Mouse (Mus musculus): Measurements from ENCODE around the gene Ptch2. TPM values are rescaled to one million over a fixed set of nuclear protein-coding genes. Genes with fewer than 3 reads are reported as not detected.

The Ptch2 gene
- polyA plus RNA-seq, 1 experiment from 2014 or later, result 7.4 TPM

GRCm38 (mm10) chr4:117096666-117097065 lies 791 bp downstream of the Ptch2 start:
- Histone ChIP-seq H3K9me3 (replicated peaks; ENCODE audit: control insufficient read depth, low read length, poor library complexity, severe bottlenecking) (no peaks in the 10 kb centered on the region), H3K36me3 (ENCODE audit: control insufficient read depth, insufficient read depth, low read length) (peaks cover 2% of the 10 kb centered on the region; the same call in 1 of the 2 replicates), H3K9ac (ENCODE audit: low read depth, low read length) (peak overlapping the region; percentile 91), H3K4me2 (ENCODE audit: low read length) (peak overlapping the region; percentile 92), H3K4me1 (ENCODE audit: control insufficient read depth, insufficient read depth, low read length) (peaks cover 21% of the 10 kb centered on the region), H3K27me3 (ENCODE audit: control insufficient read depth, insufficient read depth, low read depth, low read length) (peaks cover 3% of the 10 kb centered on the region; the same call in 1 of the 2 replicates), H3K4me3 (ENCODE audit: low read depth, low read length) (peak overlapping the region; percentile 76), H3K27ac (ENCODE audit: low read length) (peak overlapping the region; percentile 45; the same call in 1 of the 2 replicates)
- no peak; the same call in 1 of the 2 replicates for ATAC-seq
- 11% methylated on average over 5 of the region's 5 CpGs for WGBS

- Histone ChIP-seq H3K9ac (ENCODE audit: low read depth, low read length) (no peak overlapping the region), H3K27ac (ENCODE audit: low read length) (no peak overlapping the region), H3K4me1 (ENCODE audit: control insufficient read depth, insufficient read depth, low read length) (peaks cover 21% of the 10 kb centered on the region), H3K4me3 (ENCODE audit: low read depth, low read length) (no peak overlapping the region), H3K36me3 (ENCODE audit: control insufficient read depth, insufficient read depth, low read length) (peaks cover 2% of the 10 kb centered on the region; the same call in 1 of the 2 replicates), H3K4me2 (ENCODE audit: low read length) (peak overlapping the region; percentile 92), H3K9me3 (replicated peaks; ENCODE audit: control insufficient read depth, low read length, poor library complexity, severe bottlenecking) (no peaks in the 10 kb centered on the region), H3K27me3 (ENCODE audit: control insufficient read depth, insufficient read depth, low read depth, low read length) (peaks cover 3% of the 10 kb centered on the region; the same call in 1 of the 2 replicates)
- no peak for ATAC-seq
- 38% methylated on average over 8 of the region's 8 CpGs for WGBS
These were observed 2.3 kb downstream of the Ptch2 start for GRCm38 (mm10) chr4:117097969-117098763.

- H3K4me1 ChIP-seq (ENCODE audit: control insufficient read depth, insufficient read depth, low read length), result peaks cover 21% of the 10 kb centered on the region
- peaks cover 3% of the 10 kb centered on the region; the same call in 1 of the 2 replicates for H3K27me3 ChIP-seq (ENCODE audit: control insufficient read depth, insufficient read depth, low read depth, low read length)
- H3K9ac ChIP-seq (ENCODE audit: low read depth, low read length), result no peak overlapping the region
- ATAC-seq, result no peak
- H3K4me2 ChIP-seq (ENCODE audit: low read length), result no peak overlapping the region
- no peak overlapping the region for H3K4me3 ChIP-seq (ENCODE audit: low read depth, low read length)
- H3K36me3 ChIP-seq (ENCODE audit: control insufficient read depth, insufficient read depth, low read length), result peaks cover 2% of the 10 kb centered on the region; the same call in 1 of the 2 replicates
- no peaks in the 10 kb centered on the region for H3K9me3 ChIP-seq (replicated peaks; ENCODE audit: control insufficient read depth, low read length, poor library complexity, severe bottlenecking)
- 36% methylated on average over 2 of the region's 2 CpGs for WGBS
- H3K27ac ChIP-seq (ENCODE audit: low read length), result no peak overlapping the region
These were observed 2.8 kb downstream of the Ptch2 start for GRCm38 (mm10) chr4:117098764-117099036.

GRCm38 (mm10) chr4:117100036-117100435 lies 4.2 kb downstream of the Ptch2 start:
- no peak overlapping the region for H3K9ac ChIP-seq (ENCODE audit: low read depth, low read length)
- WGBS, result 65% methylated on average over 4 of the region's 4 CpGs
- no peak overlapping the region for H3K4me2 ChIP-seq (ENCODE audit: low read length)
- H3K4me3 ChIP-seq (ENCODE audit: low read depth, low read length), result no peak overlapping the region
- no peak overlapping the region for H3K27ac ChIP-seq (ENCODE audit: low read length)
- H3K4me1 ChIP-seq (ENCODE audit: control insufficient read depth, insufficient read depth, low read length), result peaks cover 21% of the 10 kb centered on the region
- no peaks in the 10 kb centered on the region for H3K9me3 ChIP-seq (replicated peaks; ENCODE audit: control insufficient read depth, low read length, poor library complexity, severe bottlenecking)
- H3K36me3 ChIP-seq (ENCODE audit: control insufficient read depth, insufficient read depth, low read length), result peaks cover 2% of the 10 kb centered on the region; the same call in 1 of the 2 replicates
- no peak for ATAC-seq
- H3K27me3 ChIP-seq (ENCODE audit: control insufficient read depth, insufficient read depth, low read depth, low read length), result no peaks in the 10 kb centered on the region

GRCm38 (mm10) chr4:117101218-117101617 lies 5.3 kb downstream of the Ptch2 start:
- no peak overlapping the region for H3K4me3 ChIP-seq (ENCODE audit: low read depth, low read length)
- H3K9ac ChIP-seq (ENCODE audit: low read depth, low read length), result no peak overlapping the region
- H3K27me3 ChIP-seq (ENCODE audit: control insufficient read depth, insufficient read depth, low read depth, low read length), result no peaks in the 10 kb centered on the region
- no peak overlapping the region for H3K27ac ChIP-seq (ENCODE audit: low read length)
- no peak for ATAC-seq
- peaks cover 2% of the 10 kb centered on the region; the same call in 1 of the 2 replicates for H3K36me3 ChIP-seq (ENCODE audit: control insufficient read depth, insufficient read depth, low read length)
- no peaks in the 10 kb centered on the region for H3K9me3 ChIP-seq (replicated peaks; ENCODE audit: control insufficient read depth, low read length, poor library complexity, severe bottlenecking)
- peaks cover 21% of the 10 kb centered on the region for H3K4me1 ChIP-seq (ENCODE audit: control insufficient read depth, insufficient read depth, low read length)
- no peak overlapping the region for H3K4me2 ChIP-seq (ENCODE audit: low read length)
- 49% methylated on average over 7 of the region's 7 CpGs for WGBS

- Histone ChIP-seq H3K4me1 (ENCODE audit: control insufficient read depth, insufficient read depth, low read length) (no peaks in the 10 kb centered on the region), H3K4me2 (ENCODE audit: low read length) (no peak overlapping the region), H3K9ac (ENCODE audit: low read depth, low read length) (no peak overlapping the region), H3K9me3 (replicated peaks; ENCODE audit: control insufficient read depth, low read length, poor library complexity, severe bottlenecking) (no peaks in the 10 kb centered on the region), H3K36me3 (ENCODE audit: control insufficient read depth, insufficient read depth, low read length) (peaks cover 5% of the 10 kb centered on the region; the same call in 1 of the 2 replicates), H3K27ac (ENCODE audit: low read length) (no peak overlapping the region), H3K4me3 (ENCODE audit: low read depth, low read length) (no peak overlapping the region), H3K27me3 (ENCODE audit: control insufficient read depth, insufficient read depth, low read depth, low read length) (no peaks in the 10 kb centered on the region)
- WGBS, result 71% methylated on average over 10 of the region's 10 CpGs
- ATAC-seq, result no peak
These were observed 8.8 kb downstream of the Ptch2 start for GRCm38 (mm10) chr4:117104672-117105071.

GRCm38 (mm10) chr4:117105127-117105526 lies 9.3 kb downstream of the Ptch2 start:
- no peaks in the 10 kb centered on the region for H3K27me3 ChIP-seq (ENCODE audit: control insufficient read depth, insufficient read depth, low read depth, low read length)
- no peaks in the 10 kb centered on the region for H3K9me3 ChIP-seq (replicated peaks; ENCODE audit: control insufficient read depth, low read length, poor library complexity, severe bottlenecking)
- H3K4me1 ChIP-seq (ENCODE audit: control insufficient read depth, insufficient read depth, low read length), result no peaks in the 10 kb centered on the region
- no peak overlapping the region for H3K27ac ChIP-seq (ENCODE audit: low read length)
- H3K9ac ChIP-seq (ENCODE audit: low read depth, low read length), result 0 out of 2 replicates have a peak overlapping the region, but pooled peaks have one; percentile 10
- H3K4me3 ChIP-seq (ENCODE audit: low read depth, low read length), result no peak overlapping the region
- ATAC-seq, result no peak
- WGBS, result 34% methylated on average over 10 of the region's 10 CpGs
- peaks cover 8% of the 10 kb centered on the region; the same call in 1 of the 2 replicates for H3K36me3 ChIP-seq (ENCODE audit: control insufficient read depth, insufficient read depth, low read length)
- H3K4me2 ChIP-seq (ENCODE audit: low read length), result no peak overlapping the region

GRCm38 (mm10) chr4:117107813-117108523 lies 12.1 kb downstream of the Ptch2 start:
- 86% methylated on average over 18 of the region's 18 CpGs for WGBS
- H3K4me1 ChIP-seq (ENCODE audit: control insufficient read depth, insufficient read depth, low read length), result no peaks in the 10 kb centered on the region
- H3K4me2 ChIP-seq (ENCODE audit: low read length), result no peak overlapping the region
- H3K27me3 ChIP-seq (ENCODE audit: control insufficient read depth, insufficient read depth, low read depth, low read length), result no peaks in the 10 kb centered on the region
- ATAC-seq, result no peak
- H3K36me3 ChIP-seq (ENCODE audit: control insufficient read depth, insufficient read depth, low read length), result peaks cover 6% of the 10 kb centered on the region; the same call in 1 of the 2 replicates
- no peak overlapping the region for H3K9ac ChIP-seq (ENCODE audit: low read depth, low read length)
- no peak overlapping the region for H3K27ac ChIP-seq (ENCODE audit: low read length)
- H3K4me3 ChIP-seq (ENCODE audit: low read depth, low read length), result no peak overlapping the region
- no peaks in the 10 kb centered on the region for H3K9me3 ChIP-seq (replicated peaks; ENCODE audit: control insufficient read depth, low read length, poor library complexity, severe bottlenecking)

- WGBS, result 96% methylated on average over 6 of the region's 6 CpGs
- H3K9ac ChIP-seq (ENCODE audit: low read depth, low read length), result no peak overlapping the region
- no peak overlapping the region for H3K4me3 ChIP-seq (ENCODE audit: low read depth, low read length)
- ATAC-seq, result no peak
- no peak overlapping the region for H3K4me2 ChIP-seq (ENCODE audit: low read length)
- H3K4me1 ChIP-seq (ENCODE audit: control insufficient read depth, insufficient read depth, low read length), result no peaks in the 10 kb centered on the region
- no peaks in the 10 kb centered on the region for H3K27me3 ChIP-seq (ENCODE audit: control insufficient read depth, insufficient read depth, low read depth, low read length)
- H3K27ac ChIP-seq (ENCODE audit: low read length), result no peak overlapping the region
- peaks cover 9% of the 10 kb centered on the region for H3K36me3 ChIP-seq (ENCODE audit: control insufficient read depth, insufficient read depth, low read length)
- H3K9me3 ChIP-seq (replicated peaks; ENCODE audit: control insufficient read depth, low read length, poor library complexity, severe bottlenecking), result no peaks in the 10 kb centered on the region
These were observed 12.6 kb downstream of the Ptch2 start for GRCm38 (mm10) chr4:117108524-117108849.
